Mouse (Mus musculus): ENCODE data around the gene Klhl32.

Klhl32 gene

DNA sequence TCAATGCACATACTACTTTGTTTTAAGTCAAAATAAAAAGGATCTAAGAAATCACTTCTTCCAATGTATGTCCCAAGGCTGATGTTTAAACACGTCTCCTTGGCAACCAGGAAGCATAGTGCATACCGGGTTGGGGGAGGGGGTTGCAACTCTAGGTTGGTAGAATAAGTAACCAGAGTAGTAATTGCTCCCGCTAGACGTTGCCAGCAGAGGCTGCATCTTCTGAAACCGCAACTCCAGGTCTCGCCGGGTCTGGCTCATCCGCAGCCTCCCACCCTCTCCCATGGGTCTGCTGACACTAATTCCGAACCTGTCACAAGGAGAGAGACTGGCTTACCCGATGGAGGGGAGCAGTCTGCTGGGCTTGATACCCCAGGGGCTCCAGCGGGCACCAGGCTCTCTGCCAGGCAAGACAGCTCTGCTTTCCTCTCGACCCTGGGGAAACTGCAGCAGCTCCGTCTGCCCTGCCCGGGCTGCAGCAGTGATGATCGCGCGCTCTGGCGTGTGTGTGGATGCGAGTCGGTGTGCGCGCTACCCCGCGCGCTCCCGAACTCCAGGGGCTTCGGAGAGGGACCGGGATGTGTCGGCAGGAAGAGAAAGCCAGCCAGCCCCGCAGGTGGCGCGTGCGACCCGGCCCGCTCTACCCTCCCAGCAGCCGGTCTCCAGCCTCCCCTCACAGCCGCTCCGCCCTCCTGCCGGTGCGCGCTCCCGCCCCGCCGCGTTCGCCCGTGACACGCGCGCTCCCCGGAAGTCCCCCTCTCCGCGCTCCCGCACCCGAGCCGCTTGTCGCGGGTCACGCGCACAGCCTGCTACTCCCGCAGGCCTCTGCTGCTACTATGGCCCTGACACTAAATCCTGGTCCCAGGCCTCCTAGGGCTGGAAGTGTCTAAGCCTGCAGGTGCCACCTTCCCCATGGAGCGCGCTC is at the start of gene Klhl32:
Gene Klhl32, minus strand, starts transcription at position 724 of the 925 bp plus-strand sequence.
- in situ Hi-C loops (cut with MboI, MseI): loop anchor here (25.0 kb wide), 1 partner anchor 363 kb away; the partner anchor contains the start of gene Mms22l

DNA sequence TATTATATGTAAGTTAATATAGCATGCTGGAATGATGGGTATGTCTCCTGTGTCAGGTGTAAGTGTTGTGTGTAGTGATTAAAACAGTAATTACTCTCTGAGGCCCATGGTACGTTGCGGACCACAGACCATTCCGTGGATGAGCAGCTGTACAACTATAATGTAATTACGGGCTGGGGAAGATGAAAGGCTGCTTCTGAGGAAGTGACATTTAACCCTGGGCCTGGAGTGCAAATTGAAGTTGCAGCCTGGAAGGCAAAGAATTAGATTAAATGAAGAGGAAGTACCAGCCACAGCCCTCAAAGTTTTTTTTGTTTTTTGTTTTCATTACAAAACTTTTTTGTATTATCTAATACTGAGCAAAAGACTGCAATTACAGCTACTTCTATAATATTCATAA is 48.2 kb upstream of the Klhl32 start:
- in situ Hi-C loops (cut with MboI, MseI): loop anchor here (10.0 kb wide), 1 partner anchor 284 kb away; no protein-coding TSS in a partner anchor

DNA sequence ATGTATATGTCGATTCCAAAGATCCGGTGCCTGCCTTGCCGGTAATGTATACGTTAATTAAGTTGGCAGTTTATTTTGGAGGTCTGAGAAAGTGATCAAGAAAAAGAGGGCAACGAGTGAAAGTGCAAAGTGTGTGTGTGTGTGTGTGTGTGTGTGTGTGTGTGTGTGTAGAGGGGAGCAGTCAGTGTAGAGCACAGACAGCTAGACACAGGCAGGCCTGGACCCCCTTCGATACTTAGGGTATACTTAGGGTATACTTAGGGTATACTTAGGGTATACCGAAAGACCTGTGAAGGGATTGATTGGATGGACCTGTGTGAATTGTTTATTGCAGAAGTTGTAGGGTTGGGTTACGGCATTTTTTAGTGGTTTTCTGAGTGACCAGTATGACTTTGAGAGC is 47.7 kb upstream of the Klhl32 start:
- in situ Hi-C loops (cut with MboI, MseI): loop anchor here (10.0 kb wide), 1 partner anchor 284 kb away; no protein-coding TSS in a partner anchor

DNA sequence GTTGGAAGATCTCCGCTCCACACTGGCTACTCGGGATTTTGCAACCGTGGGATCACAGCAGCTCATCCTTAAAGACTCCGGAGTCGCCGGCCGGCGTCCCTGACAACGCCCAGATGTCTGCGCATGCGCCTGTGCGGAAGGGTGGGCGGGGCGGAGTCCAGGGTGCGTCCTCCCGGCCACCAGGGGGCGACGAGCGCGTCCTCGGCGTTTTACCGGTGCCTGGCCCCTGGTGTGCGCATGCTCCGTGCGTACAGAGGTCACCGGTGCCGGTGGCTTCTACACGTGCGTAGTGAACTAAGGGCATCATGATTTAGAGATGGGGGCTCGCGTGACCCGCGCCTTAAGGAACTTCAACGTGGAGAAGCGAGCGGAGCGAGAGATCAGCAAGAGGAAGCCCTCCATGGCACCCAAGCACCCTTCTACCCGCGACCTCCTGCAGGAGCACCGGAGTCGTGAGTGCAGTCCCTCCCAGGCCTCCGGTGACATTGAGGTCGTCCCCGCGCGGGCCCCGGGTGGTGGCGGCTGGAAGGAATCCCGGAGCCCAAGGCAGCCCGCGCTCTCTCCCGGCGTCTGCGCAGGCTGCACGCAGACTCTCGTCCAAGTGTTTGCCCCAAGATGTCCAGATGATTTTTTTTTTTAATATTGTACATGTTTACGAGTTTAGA is 47.1 kb upstream of the Klhl32 start, which contains the start of gene Ndufaf4:
Gene Ndufaf4, plus strand, starts transcription at position 233 of the 665 bp plus-strand sequence.
- in situ Hi-C loops (cut with MboI, MseI): loop anchor here (10.0 kb wide), 1 partner anchor 283 kb away; no protein-coding TSS in a partner anchor

DNA sequence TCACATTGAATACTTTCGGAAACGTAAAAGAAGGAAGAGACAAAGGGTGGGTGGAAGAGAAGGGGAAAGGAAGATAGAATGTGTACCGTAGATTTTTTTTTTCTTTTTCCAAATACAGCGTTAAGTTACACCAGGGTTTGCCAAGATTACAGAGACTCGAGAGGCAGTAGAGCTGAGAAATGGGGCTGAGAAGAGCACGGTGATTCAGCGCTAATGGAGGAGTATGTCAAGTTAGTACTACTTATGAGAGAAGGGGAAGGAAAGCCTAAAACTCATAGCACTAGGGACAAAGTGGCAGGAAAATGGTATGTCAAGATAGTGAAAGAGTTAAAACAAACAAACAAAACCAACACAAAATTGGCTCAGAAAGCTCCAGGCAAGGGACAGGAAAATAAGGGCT is 46.4 kb upstream of the Klhl32 start:
- in situ Hi-C loops (cut with MboI, MseI): loop anchor here (10.0 kb wide), 1 partner anchor 283 kb away; no protein-coding TSS in a partner anchor

DNA sequence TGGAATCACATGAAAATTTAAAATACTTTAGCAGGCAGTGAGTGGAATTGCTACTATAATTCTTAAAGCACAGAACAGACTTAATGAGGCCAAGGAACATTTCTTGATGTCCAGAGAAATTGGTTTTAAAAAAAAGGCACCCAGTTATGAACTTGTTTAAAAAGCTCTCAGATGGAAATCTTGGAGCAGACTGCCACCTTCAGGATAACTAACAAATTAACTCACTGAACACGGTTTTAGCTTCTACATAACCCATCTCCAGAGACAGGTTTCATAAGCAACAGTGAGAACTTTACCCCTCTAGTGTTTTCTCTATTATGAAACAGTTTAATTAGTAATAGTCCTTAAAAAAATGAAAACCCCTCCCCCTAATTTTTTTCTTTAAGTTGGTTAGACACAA is 45.9 kb upstream of the Klhl32 start:
- in situ Hi-C loops (cut with MboI, MseI): loop anchor here (10.0 kb wide), 1 partner anchor 282 kb away; no protein-coding TSS in a partner anchor

DNA sequence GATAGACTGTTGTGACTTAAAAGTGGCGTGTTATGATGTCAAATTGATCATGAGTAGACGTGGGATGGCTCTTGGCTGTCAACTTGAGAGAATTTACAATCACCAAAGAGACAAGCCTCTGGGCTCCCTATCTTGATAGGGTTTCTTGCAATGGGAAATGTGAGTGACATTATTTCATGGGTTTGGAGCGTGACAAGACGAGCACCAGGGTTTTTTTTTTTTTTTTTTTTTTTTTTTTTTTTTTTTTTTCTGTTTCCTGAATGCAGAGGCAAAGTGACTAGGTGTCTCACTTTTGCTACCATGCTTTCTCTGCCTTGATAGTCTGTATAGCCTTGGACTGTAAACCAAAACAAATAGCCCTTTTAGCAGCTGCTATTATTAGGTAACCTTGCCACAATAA is 43.7 kb upstream of the Klhl32 start:
- in situ Hi-C loops (cut with MboI, MseI): loop anchor here (10.0 kb wide), 1 partner anchor 280 kb away; no protein-coding TSS in a partner anchor

DNA sequence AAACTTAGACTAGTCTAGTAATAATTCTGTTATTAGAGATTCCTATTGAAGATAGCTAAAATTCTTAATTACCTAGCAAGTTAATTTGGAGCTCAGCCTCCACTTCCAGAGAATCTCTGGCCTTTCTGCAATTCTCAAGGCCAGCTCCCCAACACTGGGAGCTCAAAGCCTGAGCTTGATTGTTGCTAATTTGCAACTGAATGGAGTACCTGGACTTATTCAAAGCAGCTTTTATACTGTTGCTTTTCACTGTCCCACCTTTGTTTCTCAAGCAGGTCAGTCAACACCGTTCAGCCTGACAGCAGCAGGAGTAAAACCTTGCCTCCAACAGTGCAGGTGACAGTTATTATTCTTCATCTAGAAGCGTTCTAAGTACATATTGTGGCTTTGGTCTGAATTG is 41.4 kb upstream of the Klhl32 start:
- in situ Hi-C loops (cut with MboI, MseI): loop anchor here (10.0 kb wide), 1 partner anchor 277 kb away; no protein-coding TSS in a partner anchor

DNA sequence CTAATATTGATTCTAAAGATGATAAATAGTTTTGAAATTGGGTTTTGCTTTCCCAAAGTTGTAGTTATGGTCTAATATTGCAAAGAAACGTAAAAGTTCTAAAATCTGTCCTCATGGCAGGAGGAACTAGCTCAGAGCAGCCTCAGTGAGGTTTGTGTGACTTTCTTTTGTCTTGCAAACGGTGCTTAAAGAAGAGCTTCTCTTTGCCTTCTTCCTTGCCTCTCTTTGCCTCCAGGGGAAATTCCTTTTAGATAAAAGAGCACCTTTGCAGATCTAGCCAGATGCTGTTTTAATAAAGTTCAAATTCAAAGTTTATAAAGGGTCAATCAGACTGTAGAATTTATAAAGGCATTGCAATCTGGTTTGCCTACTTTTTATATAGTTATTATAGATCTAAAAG is 38.5 kb upstream of the Klhl32 start:
- in situ Hi-C loops (cut with MboI, MseI): loop anchor here (10.0 kb wide), 1 partner anchor 165 kb away; no protein-coding TSS in a partner anchor

DNA sequence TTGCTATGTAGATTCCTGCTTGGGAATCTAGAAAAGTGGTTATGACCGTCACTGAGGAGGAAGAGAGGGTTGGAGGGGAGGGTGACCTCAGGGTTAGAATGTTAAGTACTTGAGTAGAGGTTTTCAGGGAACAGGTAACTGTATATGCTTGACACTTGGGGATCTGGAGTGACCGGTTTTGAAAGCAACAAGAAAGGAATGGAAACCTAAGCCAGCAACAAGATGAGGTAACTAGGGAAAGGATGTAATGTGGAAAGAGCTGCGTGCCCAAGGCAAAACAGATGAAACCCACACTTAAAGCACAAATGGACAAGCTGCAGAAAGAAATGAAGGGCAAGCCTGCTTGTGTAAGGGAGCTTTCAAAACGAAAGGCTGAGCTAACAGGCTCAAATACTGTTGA is 18.3 kb upstream of the Klhl32 start:
- in situ Hi-C loops (cut with MboI, MseI): loop anchor here (25.0 kb wide), 1 partner anchor 382 kb away; the partner anchor contains the start of gene Mms22l

DNA sequence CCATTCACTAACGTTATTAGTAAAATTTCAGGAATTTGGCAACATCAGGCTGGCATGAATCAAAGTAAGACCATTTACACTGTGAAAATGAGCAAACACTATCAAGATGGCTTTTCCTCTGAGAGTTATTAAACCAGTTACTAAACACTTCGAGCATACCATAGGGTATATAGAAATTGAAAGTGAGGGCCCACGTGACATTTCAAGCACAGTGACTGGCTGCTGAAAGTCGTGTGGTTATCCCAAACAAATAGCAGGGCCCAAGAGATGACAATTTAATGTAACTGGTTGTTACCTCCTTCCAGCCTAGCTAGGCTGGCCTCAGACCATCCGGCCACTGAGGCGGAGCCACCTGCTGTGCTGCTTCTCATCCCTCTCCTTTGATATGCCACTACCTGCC is 14.8 kb upstream of the Klhl32 start:
- in situ Hi-C loops (cut with MboI, MseI): loop anchor here (25.0 kb wide), 1 partner anchor 378 kb away; the partner anchor contains the start of gene Mms22l

DNA sequence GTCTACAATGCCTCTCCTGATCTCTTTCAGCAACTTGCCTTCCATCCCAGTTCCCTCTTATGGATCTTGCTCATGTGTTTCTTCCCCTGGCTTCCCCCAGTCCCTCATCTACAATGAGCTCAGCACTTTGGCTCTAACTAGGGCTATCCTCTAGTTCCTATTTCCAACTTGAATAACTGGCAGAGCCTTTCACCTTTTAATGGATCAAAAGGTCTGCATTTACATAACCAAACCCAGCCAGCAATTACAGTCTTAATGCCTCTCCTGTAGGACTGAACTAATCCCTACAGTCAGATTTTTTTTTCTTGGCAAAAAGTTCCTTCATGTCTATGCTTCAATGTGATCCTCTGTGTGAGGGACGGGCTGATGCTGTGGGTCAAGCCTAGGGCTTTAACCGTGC is 3.5 kb downstream of the Klhl32 start:
- in situ Hi-C loops (cut with MboI, MseI): no loop called here

DNA sequence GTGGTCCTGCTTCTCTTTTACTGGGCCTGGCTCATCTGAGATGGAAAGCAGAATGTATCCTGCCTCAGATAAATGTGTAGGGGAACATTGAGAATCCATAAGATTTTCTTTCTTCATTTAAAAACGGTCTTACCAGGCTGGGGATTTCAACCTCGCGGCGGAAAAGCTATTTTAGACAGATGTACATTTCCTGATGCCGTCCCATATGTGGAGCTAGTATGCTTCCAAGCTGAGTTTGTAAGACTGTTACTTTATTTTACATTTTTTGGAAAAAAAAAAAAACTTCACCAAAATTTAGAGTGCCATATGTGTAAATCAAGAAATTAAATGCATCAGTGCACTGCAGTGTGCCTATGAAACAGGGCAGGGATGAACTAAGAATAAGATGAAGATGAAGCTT is 5.4 kb downstream of the Klhl32 start:
- in situ Hi-C loops (cut with MboI, MseI): no loop called here

DNA sequence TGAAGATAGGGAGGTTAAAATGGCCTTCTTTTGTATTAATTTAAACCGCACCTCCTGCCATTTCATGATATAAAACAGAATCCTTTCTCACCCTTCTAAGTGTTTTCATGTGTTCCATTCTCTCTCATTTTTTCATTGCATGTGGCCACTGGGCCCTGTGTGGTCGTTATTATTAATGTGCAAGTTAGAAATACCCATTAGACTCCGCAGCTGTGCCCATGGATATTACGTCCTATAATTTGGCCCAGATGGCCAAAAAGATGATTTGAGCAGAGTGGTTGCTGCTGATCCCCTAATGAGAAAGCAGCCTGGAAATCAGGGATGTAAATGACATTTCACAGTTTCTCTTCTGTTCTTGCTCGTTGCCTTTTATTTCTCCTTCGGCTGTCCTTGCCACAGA is 12.4 kb downstream of the Klhl32 start:
- in situ Hi-C loops (cut with MboI, MseI): no loop called here

DNA sequence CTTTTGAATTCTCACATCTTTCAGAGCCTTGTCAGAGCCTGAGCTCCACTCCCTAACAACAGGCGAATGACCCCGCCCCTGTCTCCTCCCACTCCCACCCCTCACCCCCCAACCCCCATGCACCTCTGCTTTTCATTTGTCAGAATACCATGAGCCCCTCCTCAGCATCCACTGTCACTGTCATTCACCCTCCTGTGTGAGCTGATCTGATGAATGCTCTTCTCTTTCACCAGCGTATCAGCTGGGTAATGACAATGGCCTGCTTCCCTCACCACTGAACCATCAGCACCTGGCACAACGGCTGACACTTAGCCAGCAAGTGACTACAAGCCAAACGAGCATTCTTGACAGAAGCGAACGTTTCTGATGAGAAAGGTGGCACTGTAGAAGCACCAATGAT is 15.4 kb downstream of the Klhl32 start:
- in situ Hi-C loops (cut with MboI, MseI): no loop called here

DNA sequence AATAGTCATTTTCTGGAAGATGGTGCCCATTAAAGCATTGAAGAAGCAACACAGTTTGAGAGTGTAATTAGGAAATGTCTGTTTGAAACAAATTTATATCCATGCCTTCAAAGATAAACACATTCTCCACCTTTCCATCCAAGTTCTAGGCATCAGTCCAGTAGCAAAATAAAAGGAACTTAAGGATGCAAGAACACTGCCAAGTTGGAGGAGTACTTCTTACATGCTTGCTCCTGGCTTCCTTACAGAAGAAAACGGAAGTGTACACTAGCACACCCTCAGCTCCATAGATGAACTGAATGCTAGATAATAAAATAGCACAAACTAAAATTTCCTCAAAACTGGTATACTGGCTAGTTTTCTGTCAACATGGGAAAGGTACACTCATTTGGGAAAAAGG is 42.6 kb downstream of the Klhl32 start:
- in situ Hi-C loops (cut with MboI, MseI): no loop called here

DNA sequence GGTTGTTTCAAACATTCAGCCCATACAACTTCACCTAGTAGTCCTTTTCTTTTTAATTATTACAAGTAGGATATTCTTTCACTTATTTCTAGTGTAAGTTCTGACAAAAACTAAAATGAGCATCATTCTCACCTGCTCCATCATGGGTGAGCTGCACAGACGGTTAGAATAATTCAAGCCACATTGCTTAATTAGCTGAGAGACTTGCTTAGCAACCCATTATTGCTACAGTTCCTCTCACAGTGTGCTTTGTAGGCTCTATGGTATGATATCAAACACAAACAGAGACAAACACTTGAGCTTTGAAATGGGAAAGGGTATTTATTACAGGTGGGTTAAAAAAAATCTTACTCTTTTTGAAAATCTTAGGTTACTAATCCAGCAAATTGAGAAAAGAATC is 49.0 kb downstream of the Klhl32 start:
- in situ Hi-C loops (cut with MboI, MseI): no loop called here

DNA sequence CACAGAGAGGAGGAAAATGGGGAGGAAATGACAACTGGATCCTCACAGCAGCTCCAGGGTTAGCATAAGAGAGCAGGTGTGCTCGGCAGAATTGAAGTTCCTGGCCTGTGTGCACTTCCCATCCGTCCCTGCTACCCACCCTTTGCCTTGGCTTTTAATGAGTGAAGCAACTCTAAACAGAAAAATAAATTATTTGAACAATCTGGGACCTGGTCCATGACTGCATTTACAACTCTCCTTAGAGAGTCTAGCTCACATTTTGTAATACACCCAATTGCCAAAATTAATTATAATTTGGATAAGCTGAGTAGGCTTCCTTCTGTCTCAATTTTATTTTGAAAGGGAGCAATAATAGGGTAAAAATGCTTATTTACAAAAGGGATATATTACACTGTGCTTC is 49.6 kb downstream of the Klhl32 start:
- in situ Hi-C loops (cut with MboI, MseI): no loop called here

DNA sequence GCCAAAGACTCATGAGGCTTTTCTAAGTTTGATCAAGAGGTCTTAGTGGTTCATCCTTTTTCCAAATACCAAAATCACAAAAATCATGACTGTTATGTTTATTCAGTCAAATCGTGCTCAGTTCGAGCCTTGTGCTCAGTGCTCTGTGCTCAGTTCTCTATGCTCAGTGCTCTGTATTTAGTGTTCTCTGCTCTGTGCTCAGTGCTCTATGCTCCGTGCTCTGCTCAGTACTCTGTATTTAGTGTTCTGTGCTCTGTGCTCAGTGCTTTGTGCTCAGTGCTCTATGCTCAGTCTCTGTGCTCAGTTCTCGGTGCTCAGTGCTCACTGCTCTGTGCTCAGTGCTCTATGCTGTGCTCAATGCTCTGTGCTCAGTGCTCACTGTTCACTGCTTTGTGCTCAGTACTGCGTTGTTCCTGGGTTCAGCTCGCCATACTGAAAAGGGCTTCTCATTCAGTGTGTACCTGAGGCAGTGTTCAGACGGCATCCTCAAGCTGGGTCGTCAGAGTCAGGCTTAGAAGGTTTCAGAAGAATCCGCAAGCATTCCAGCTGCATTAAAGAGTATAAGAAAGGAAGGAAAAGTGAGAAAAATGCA is 50.5 kb downstream of the Klhl32 start:
- in situ Hi-C loops (cut with MboI, MseI): no loop called here

DNA sequence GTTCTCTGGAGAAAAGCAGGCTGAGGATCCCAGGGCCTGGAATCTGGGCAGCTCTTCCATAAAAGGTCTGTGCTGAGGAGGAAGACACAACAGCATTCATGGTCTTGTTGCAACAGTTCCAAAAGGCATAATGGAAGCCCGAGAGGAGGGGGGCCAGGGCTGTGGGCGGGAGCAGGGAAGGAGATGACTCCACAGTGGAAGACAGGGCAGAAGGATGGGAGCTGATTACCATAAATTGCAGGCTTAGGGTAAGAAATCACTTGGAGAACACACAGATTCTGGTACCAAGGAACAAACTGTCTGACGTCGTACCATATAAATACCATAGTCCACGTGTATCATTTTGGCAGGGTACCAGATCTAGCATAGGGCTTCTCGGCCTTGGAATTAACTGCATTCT is 51.9 kb downstream of the Klhl32 start:
- in situ Hi-C loops (cut with MboI, MseI): no loop called here

DNA sequence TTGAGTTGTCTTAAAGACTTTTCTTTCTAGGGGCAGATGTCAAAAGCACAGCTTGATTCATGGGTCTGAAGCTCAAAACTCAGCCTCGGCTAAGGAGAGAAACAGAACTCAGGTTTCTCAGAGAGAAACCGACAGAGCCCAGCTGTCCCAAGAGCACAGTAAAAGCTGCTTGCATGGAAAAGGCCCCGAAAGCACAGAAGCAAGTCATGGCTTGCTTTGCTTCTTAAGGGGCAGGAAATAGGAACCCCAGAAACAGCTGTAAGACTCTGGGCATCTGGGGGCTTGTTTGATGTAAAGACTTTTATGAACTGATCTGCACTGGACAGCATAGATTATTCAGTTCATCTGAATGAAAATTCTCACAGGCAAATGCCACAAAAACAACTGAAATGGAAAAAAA is 53.1 kb downstream of the Klhl32 start:
- in situ Hi-C loops (cut with MboI, MseI): no loop called here

DNA sequence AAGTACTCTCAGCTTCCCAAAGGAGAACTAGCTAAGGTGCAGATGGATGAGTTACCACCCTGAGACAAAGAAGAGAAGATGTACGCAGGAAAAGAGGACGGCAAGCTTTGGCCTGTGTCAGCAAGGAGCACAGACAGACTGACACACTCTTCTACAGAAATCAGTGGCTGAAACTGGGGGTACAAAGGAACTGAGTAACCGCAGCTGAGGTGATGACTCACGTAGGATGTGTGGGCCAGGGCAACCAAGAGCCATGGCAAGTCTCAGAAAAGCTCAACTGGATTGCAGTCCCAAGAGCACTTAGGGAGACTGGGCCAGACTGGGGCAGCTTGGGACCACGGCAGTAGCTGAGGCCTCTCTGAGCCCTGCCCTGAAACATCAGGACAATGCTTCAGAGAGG is 53.6 kb downstream of the Klhl32 start:
- in situ Hi-C loops (cut with MboI, MseI): no loop called here

Data from T-helper 1 cell (primary cell).